Mouse (Mus musculus) hematopoietic stem cell, adult 5-6 weeks (primary cell): ENCODE results near the gene Crim1. TPM values are rescaled to one million over a fixed set of nuclear protein-coding genes. Genes with fewer than 3 reads are reported as not detected.

Source experiments
- ATAC-seq, 2 experiments: fragments of 125-278 bp in 1 of 2; replicated peaks in 1 of 2; 2 replicates each; pipeline ENCODE4 v1.8.0; 2016 to 2017; ENCODE audit warnings: inconsistent platforms in 2 of 2, mild to moderate bottlenecking in 2 of 2, moderate number of reproducible peaks in 2 of 2, low read depth in 1 of 2, moderate TSS enrichment in 1 of 2; ENCODE audit not compliant: low FRiP score in 2 of 2, poor library complexity in 2 of 2, severe bottlenecking in 2 of 2, insufficient read depth in 1 of 2, low TSS enrichment in 1 of 2
- total RNA-seq: library from RNA; stranded (forward); fragments of 172-1452, 232-1000 nt; gene quantifications from 2 replicates; pipeline ENCODE4 v1.2.3, GENCODE M21; 2017

The Crim1 gene
- total RNA-seq, 1 experiment from 2014 or later = 16.9 TPM

DNA sequence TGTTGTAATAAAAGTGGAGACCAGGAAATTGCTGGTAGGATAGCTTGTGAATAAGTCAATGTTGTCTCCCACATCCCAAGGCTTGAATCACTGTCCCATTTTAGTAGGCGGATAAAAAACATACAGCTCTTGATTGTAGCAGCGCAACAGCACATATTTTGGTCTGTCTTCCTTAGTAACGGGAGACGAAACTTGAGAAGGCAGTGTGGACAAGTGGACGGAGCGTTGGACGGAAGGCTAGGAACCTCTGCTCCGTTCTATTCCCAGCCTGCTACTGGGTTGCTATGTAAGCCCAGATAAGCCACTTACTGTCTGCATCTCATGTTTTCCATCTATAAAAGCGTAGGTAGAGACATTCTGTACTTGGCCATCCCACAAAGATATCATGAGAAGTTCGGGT, 133.2 kb downstream of the Crim1 start:
- ATAC-seq = no peak

DNA sequence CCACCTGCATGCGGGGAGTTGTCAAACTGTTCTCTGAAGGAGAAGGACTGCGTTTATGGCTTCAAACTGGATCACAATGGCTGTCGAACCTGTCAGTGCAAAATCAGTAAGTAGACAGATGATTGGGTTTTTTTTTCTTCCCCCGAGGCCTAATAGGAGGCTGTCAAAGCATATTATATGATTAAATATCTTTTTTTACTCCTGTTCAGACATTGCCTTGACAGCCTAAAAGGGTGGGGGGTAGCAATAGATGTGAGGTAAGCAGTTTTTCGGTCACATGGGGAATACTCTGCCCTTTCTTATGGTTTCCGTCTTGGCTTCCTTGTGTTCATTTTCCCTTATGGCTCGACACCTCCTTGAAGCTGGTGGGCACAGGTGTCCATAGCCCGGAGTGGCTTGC, 135.2 kb downstream of the Crim1 start:
- no peak for ATAC-seq

DNA sequence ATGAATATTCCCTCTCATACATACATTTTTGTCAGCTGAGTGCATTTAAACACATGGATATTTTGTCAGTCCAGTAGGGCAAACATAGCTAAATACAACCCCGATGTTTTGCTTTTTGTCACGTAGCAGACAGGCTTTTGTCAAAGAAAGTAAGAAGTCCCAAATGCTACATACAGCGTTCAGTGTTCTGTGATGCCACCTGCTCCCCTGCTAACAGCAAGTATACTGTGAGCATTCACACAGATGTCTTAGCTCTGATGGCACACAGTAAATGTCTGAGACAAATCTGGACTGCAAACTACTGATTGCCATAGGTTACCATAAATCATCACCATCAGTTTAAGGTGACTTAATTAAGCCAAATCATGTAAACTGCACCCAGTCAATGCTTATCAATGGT, 143.6 kb downstream of the Crim1 start:
- ATAC-seq = no peak

DNA sequence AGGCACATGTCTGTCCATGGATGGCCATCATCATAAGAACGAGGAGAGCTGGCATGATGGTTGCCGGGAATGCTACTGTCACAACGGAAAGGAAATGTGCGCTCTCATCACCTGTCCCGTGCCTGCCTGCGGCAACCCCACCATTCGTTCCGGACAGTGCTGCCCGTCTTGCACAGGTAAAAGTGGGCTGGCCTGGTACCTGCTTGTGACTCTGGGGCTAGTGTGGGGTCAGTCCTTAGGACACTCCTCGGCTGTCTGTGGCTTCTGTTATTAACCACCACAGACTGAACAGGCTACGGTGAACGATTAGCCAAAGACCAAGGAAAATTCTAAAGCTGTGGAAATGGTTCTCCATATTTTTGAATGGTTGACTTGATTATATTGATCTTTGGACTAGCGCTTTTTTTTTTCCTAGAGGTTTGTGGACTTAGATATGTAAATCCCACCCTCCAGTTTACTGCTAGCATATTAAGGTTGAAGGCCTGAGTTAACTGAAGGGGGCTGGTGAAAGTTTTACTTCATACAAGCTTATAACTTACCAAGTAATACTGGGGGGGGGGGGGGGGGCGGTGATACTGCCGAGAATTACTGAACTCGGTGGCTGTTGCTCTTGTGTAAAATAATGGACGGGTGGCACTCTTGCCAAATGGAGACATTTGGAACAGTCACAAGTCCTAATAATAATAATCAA, 147.2 kb downstream of the Crim1 start:
- no peak for ATAC-seq

DNA sequence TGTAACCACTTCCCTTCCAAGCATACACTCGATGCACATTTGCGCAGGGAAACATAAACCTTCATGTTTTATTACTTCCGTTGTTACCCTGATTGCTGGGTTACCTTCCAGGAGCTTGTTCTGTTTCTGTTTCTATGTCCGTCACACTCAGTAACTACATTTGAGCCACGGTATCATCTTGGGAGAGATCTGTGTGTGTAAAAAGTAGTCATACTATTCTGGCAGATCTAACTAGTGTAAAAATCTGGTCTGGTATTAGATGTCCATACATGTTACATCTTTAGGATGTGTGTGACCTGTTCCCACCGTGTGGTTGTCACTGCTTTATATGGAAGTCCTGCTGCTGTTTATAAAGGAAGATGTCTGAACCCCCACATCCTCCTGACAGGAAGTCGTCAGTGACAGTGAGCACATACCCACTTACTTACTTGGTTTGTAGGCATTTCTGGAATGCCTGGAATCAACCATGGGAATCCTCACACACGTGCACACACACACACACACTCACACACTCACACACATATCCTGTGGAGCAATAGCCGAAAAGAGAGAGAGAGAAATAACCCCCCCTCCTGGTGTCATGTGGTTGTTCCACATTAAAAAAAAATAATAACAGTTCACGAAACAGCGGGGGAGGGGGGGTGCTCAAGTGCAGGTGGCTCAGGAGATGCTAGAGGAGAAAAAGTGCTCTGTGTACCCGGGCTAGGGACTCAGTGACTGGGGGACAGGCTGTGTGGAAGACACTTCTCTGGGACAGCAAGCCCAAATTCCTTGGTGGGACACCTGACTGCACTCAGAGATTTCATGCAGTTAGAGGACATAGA, 151.8 kb downstream of the Crim1 start:
- ATAC-seq = peak; percentile 42 to 58; a peak in 3 of 4 replicates

DNA sequence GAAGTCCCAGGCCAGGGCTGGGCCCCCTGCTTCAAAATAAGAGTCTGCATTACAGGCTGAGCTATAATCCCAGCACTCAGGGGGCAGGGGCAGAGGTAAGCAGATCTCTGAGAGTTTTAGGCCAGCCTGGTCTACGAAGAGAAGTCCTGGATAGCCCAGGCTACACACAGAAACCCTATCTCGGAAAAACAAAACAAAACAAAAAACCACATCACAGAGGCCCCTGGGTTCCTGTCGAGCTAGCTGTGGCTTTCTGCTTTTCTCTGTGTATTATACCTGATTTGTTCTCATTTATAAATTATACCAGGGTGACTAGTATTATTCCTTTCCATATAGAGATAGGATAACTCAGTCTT, 152.4 kb downstream of the Crim1 start:
- no peak for ATAC-seq

DNA sequence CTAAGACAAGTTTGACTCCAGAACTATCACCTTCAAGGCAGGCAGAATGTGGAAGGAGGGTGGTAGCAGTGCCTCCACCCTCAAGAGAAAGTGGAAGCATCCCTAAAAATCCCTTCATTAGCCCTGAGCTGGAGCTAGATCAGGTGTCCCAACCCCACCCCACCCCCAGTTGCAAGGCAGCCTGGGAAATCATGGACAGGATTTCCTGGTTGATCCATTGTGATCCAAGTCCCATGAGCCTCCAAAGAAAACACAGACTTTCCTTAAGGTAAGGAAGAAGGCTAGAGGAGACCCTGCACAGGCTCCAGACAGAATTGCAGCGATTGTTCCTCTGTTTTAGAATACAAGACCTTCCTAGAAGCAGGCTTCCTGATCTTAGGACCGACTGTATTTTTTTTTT, 154.4 kb downstream of the Crim1 start:
- ATAC-seq = no peak

DNA sequence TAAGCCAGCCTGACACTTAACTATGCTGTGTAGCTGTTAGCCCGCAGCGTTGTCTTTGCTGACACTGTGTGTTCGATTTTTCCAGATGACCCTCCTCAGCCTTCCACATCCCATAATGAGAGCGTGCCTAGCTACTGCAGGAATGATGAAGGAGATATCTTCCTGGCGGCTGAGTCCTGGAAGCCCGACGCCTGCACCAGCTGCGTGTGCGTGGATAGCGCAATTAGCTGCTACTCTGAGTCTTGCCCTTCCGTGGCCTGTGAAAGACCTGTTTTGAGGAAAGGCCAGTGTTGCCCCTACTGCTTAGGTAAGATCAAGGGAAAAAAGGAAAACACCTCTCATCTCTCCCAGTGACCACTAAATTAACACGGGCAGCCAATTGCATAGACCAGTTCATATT, 154.8 kb downstream of the Crim1 start:
- no peak for ATAC-seq

DNA sequence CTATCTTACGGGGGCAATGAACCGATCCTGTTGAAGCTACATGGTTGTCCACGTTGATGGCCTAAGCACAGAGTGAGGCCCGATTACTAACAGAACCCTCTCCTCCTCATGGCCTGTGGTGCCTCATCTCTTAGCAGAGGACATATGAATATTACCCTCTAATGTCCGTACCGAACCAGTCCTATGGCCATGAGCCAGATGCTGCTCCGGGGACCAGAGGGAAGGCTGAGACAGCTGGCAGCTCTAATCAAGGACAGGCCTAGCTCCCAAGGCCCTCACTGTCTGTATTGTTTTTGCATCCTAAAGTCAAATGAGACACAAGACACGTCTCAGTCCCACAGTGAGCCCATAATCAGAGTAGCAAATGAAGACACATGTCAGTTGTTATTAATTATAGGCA, 155.6 kb downstream of the Crim1 start:
- ATAC-seq = no peak

DNA sequence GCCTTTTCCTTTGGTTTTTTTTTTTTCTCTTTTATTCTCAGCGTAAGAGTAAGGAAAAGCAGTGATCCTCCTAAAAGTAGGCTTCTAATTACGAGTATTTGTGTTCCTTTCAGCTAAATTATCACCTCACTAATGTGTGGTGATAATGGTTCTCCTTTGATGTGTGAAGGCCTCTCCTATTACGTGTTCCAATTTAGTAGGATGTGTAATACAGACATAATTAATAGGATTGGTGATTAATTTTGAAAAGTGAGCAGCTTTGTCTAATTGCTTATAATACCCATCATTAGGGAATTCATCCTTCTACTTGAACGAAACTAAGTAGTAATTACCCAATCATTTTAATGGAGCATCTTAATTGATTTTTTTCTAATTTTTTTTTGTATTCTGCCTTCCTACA, 157.7 kb downstream of the Crim1 start:
- no peak for ATAC-seq

DNA sequence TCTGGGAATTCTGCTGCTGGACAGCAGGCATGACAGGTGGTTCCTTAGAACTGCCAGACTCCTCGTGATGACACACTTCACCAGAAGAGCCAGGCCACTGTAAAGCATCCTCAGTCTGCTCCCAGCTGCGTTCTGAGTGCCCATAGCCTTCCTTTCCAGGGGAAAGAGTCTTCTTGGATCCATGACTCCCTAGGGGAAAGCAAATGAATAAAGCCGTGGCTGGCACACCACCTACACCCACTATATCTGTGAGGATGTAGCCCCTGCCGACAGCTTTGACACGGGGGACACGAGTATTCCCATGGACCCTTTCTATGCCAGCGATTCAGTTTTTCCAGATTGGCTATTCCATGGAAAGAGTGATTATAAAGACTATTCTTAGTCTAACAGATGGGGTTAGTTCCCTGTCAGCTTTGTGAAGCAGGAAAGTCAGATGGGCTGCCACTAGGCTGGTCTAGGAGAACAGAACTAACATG, 158.2 kb downstream of the Crim1 start:
- no peak for ATAC-seq

DNA sequence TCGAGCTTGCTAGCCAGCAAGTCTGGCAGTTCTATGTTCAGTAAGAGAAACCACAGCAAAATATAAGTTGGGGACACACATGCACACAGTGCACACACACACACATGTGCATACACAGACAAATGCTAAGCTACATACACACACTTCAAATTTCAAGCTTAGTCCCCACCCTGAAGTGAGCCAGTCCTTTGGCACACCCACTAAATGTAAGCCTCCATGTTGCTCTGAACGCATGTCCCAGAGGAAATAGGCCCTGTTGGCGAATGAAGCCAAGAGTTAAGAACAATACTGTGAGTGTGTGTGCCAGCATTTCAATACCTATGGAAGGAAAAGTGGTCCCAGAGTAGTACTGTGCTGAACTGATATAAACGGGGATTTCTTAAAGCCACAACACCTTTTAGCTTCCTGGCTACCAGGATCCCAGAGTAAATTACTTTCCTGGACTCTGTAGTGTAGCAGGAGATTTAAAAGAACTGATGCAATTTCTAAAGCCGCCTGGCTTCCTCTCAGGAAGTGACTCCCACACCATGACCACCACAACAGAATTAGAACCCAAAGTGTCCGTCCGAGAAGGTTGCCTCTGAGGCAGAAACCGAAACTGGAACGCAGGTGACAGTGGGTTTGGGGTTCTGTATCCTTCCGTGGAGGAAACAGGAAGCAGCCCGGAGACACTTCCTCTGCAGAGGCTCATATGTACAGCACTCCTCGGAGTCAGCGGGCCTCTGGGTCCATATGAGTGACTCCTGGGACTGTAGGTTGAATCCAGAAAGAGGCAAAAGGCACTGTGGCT, 162.1 kb downstream of the Crim1 start:
- peak; percentile 91 to 92 for ATAC-seq

DNA sequence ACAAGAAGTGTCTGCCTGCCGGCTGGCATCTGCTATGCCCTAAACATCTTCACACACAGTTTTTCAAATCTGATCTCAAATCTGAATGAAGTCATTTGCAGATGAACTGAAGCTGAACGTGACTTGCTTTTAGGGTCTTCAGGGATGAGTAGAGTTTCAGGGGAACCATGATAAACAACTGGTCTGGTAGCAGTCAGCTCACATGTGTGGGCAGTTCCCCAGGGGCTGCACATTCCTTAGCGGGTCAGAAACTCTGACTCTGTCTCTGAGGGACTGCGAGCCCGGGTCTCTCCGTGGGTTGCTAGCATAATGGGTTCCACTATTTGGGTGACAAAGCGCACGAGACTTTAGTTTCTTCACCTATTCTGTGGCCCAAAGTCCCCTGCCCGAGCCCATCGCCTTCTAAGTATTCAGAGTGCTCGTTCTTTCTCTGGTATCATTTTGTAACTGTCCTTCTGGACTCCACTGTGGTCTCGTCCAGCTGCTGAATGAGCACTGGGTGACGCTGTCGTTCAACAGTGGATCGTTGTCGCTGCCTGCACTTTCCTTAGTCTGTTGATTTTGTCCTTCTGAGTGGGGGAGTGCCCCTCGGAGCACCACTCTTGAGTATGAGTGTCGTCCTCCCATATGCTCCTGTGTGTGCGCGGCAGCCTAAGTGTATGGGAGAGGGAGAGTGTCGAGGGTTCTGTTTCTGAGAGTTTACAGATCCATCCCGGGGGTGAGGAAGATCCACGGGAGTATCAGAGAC, 164.7 kb downstream of the Crim1 start:
- ATAC-seq = no peak

DNA sequence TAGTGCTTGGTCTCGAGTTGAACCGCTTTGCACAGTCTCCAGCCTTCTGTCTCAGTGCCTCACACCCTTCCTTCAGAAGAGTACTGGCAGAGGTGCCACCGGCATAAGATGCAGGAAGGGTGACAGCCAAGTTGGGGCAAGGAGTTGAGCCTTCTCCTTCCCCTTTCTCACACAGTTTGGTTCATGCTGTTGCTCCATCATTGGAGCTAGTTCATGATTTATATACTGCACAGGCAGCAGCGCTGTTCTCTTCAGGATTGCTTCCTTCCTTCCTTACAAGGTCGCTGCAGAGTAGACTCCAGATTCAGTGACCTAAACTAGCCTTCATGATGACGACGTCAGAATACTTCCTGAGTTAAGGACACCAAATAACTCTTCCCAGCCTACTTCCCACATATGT, 166.0 kb downstream of the Crim1 start:
- peak; percentile 29 to 46 for ATAC-seq

DNA sequence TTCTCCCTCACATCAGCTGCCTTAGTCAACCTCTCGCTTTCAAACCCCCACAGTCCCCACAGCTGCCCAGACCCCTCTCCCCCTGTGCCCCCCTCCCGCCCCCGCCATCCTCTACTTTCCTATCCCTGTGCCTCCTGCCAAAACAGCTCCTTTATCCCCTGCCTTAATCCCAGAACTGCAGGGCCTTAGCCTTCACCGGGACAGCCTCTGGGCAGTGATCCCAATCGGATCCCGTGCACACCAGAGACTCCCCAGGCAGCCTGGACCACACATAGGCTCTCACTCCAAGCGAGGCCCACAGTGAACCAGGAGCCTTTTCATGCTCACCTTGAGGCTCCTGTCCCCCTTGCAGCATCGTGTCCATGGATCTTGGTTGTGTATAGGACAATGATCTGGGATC, 168.4 kb downstream of the Crim1 start:
- no peak for ATAC-seq

DNA sequence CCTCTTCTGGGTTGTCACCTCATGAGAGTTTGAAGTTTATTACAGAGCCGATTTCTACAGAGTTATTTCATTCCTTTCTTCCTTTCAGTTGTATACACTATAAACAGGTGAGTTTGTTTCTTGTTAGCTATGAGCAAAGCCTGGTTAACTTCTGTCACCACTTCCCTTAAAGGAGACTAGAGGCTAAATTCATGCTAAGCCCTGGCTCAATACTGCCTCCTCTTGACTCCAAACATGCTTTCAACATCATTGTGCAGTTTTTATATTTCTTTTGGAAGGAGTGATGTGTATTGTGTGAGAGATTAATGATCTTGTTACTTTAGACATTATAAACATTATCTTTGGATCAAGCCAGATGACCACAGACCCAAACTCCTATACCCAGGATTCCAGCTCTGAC, 170.4 kb downstream of the Crim1 start:
- no peak for ATAC-seq

DNA sequence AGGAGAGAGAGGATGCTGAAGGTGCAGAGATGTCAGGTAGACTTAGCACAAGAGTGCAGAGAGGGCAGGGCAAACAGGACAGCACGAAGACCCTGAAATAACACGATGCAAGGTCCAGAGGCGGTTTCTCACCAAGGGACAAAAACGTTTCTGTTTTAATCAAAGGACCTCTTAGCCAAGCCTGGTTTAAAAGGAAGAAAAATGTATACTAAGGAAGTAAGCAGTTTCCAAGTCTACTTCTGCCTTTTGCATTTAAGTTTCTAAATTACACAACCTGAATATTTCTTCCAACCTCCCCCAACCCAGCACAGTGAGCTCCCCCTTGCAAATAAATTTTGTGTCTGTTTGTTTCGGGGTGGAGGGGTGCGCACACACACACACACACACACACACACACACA, 173.1 kb downstream of the Crim1 start:
- ATAC-seq = no peak
